Mouse (Mus musculus): ENCODE measurements around the gene Dhtkd1.
"Not testable (repeated sequence)": the region's sequence is repeated elsewhere in the genome, so short reads cannot be mapped to it uniquely, and the experiment has no call there.

Gene Dhtkd1

DNA sequence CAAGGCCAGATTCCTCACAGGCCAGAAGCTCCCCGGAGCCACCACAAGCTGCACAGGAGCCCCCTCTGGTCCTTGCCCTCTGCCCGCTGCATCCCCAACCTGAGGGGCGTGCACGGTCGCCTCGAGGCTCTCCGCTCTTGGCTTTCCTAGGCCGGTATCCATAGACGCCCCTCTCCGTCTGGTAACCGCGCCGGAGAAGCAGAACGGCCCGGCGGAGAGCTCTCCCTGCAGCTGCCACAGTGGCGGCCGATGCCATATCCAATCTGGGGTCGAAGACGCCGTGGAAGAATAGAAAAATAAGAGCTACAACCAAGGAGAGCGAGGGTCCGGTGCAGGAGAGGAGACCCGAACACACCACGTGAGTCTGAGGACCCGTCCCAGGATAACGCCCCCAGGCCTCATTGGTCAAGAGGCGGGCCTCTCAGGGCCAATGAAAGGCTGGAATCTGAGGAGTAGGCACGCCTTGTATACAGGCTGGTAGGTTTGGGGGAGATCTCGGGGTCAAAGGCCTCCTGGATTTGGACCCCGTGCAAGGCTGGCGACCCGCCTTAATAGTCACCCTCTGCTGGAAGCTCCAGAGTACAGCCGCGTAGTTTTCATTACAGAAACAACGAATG is at the start of gene Dhtkd1:
Gene Dhtkd1 (minus strand): TSS at position 377 of the 617 bp plus-strand sequence.
- peak; percentile 76 to 79 for DNase-seq (ENCODE audit: low spot score in 2 of 2)

GRCm38 (mm10) chr2:5977532-5977931 is 34.9 kb upstream of the Dhtkd1 start:
- DNase-seq (ENCODE audit: low spot score in 2 of 2): no peak

GRCm38 (mm10) chr2:5970629-5971028 is 28.0 kb upstream of the Dhtkd1 start:
- DNase-seq (ENCODE audit: low spot score in 2 of 2): not testable (repeated sequence)

- no peak for DNase-seq (ENCODE audit: low spot score in 2 of 2)
Observed at GRCm38 (mm10) chr2:5965972-5966371, 23.4 kb upstream of the Dhtkd1 start.

- not testable (repeated sequence) for DNase-seq (ENCODE audit: low spot score in 2 of 2)
Observed at GRCm38 (mm10) chr2:5963729-5964128, 21.1 kb upstream of the Dhtkd1 start.

DNA sequence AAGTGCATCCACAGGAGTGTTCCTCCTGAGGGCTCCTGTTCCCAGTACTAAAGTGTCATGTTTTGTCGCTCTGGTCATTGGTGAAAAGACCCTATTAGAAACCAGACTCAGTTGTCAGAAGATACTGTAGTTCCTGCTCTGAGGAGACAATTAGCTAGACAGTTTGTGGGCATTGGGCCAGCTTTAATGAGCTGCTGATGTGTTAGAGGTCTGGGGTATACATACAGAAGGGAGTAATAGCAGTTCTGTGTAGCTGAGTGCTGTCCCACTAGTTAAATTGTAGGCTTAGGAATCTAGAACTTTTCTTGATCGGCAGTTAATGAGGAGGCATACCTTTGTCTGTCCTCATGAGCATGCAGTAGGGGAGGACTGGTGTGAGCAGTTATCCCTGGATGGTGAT is 19.7 kb upstream of the Dhtkd1 start:
- DNase-seq (ENCODE audit: low spot score in 2 of 2): no peak

GRCm38 (mm10) chr2:5957705-5958104 is 15.1 kb upstream of the Dhtkd1 start:
- no peak for DNase-seq (ENCODE audit: low spot score in 2 of 2)

DNA sequence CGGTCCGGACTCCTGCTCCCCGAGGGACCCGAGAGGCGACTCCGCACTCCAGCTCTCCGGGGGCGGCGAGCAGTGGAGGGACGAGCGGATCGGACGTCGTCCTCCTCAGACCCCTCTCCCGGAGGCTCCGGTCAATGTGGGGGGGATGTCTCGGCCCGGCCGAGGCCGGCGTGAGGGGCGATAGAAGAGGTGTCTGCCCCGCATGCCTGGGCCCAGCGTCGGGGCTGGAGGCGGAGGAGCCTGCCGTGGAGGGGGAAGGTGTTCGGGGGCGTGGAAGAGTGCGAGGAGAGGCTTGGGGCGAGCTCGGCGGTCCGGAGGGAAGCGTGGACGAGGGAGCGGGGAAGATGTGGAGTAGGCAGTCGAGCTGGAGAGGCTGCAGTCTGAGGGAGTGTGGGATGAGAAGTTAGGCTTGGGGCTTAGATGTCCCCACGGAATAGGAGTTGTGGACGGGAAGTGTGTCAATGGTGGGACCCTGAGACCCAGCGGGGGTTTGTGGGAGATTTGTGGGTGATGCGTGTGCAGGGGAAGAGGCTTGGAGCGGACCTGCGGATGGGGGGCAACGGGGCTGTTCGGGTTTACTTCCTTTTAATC is 9.1 kb upstream of the Dhtkd1 start:
- DNase-seq (ENCODE audit: low spot score in 2 of 2): peak in 1 of 2 experiments; percentile 42

DNA sequence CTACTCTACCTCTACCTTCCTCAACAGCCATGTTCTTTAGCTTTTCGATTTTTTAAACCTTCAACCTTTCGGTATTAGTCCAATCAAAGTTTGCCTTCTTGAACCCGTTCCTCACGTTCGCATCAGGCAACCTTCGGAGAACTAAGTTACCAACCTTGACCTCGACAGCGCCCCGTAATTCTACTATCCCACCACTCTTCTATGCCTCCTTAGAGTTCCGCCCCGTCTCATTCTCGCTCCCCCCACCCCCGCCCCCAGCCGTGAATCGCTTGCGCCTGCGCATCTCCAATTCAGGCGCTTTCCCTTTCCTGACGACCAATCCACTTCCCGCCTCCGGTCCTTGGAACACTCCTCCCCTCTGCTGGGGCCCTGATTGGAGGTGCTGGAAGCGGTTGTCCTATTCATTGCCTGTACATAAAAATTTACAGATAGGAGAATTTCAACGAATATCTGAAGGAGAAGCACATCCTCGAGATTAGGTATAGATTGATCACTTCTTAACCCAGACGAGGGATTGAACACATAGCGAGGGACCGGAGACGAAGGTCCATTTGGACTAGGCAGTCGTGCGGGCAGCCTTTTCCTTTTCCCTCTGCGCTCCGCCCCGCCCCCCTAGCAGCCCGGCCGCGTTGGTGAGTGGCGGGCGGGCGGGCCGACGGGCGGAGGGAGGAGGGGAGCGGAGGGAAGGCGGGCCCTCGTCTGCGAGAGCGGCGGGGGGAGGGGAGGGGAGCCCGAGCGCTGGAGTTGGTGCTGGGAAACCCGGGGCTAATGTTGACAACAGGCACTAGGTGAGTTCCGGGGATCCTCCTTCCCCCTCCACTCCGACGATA is 8.4 kb upstream of the Dhtkd1 start, which contains the start of gene Upf2:
Gene Upf2 (plus strand): TSS at position 704 of the 830 bp plus-strand sequence.
- peak; percentile 90 to 93 for DNase-seq (ENCODE audit: low spot score in 2 of 2)

GRCm38 (mm10) chr2:5950305-5950704 is 7.7 kb upstream of the Dhtkd1 start:
- DNase-seq (ENCODE audit: low spot score in 2 of 2): no peak

DNA sequence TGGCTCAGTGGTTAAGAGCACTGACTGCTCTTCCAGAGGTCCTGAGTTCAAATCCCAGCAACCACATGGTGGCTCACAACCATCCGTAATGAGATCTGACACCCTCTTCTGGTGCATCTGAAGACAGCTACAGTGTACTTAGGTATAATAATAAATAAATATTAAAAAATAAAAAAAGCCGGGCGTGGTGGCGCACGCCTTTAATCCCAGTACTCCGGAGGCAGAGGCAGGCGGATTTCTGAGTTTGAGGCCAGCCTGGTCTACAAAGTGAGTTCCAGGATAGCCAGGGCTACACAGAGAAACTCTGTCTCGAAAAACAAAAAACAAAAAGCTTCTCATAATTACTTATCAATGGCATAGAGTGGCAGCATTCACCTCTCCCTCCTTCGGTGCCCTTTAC is 7.2 kb upstream of the Dhtkd1 start:
- not testable (repeated sequence) for DNase-seq (ENCODE audit: low spot score in 2 of 2)

DNA sequence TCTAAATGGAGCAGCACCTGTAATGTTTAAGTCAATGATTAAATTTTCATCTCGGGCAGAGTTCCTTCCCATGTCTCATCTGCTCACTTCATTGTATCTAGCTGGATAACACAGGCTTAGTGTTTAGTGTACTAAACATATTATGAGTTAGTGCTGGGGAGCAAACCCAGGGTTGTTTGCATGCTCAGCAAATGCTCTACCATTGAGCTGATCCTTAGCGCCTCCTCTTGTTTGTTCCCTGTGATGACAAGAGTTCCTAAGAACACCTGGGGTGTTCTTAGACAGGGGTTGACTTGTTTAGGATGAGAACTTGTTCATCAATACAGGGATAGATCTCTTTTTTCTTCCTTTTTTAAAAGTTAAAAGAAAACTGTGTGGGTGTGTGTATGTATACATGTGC is 6.4 kb upstream of the Dhtkd1 start:
- no peak for DNase-seq (ENCODE audit: low spot score in 2 of 2)

DNA sequence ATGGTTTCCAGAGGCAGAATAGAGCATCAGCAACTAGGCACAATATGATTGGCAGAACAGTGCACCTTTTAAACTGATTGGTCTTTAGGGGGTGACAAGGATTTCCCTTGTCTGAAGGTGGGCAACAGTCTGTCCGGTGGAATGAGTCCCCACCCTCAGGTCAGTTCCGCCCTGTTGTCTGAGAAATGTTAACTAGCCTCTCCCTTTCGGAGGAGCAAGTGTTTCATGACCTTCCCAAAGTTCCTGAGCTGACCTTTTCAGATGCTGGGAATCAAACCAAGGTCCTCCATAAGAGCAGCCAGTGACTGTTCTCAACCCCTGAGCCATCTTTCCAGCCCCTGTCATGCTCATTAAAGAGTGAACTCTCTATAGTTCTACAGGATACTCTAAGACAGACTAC is 4.3 kb upstream of the Dhtkd1 start:
- DNase-seq (ENCODE audit: low spot score in 2 of 2): no peak

DNA sequence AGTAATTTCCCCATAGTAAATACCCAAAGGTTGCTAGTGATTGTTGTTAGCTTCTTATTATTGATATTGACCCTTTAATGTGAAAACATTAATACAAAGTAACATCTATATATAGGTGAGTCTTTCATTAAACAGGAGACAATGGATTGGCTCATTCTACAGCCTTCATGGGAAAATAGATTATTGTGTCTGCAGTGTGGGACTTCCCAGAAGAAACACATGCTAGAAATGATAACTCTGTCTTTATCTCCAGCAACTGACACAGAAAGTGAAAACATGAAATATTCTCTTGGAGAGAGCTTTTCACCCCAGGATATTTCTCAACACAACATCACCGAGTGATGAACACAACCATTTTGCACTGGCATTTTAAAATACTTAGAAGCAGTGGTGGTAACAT is 3.0 kb upstream of the Dhtkd1 start:
- DNase-seq (ENCODE audit: low spot score in 2 of 2): no peak

DNA sequence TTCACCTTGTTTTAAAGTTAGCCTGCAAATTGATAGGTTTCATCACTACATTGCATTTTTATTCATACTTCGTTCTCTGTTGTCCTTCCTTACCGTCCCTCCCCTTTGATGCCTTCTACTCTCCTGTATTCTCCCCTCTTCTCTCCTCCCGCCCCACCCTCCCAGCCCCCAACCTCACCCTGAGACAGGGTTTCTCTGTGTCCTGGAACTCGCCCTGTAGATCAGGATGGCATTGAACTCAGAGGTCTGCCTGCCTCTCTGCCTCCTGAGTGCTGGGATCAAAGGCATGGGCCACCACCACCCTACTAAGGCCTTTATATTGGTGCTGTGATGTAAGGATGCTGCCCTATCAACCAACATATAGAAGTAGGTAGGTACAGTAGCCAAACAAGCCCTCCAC is 479 bp upstream of the Dhtkd1 start:
- no peak for DNase-seq (ENCODE audit: low spot score in 2 of 2)

- no peak for DNase-seq (ENCODE audit: low spot score in 2 of 2)
Observed at GRCm38 (mm10) chr2:5941861-5942415, 654 bp downstream of the Dhtkd1 start.

GRCm38 (mm10) chr2:5940936-5941335 is 1.7 kb downstream of the Dhtkd1 start:
- no peak for DNase-seq (ENCODE audit: low spot score in 2 of 2)

DNA sequence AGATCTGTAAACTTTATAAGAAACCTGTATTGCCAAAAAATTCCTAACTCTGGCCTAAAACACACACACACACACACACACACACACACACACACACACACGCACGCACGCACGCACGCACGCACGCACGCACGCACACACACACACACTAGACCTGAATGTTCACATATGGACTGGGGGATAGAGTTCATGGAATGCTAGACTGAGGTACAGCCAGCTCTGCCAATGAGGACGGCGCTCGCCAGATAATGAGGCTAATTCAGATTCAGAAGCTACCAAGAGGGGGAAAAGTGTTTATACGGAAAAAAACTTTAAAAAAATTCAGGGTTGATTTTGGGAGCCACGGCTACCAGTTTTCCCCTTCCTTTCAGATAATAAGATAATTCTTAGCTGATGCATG is 2.7 kb downstream of the Dhtkd1 start:
- no peak for DNase-seq (ENCODE audit: low spot score in 2 of 2)

DNA sequence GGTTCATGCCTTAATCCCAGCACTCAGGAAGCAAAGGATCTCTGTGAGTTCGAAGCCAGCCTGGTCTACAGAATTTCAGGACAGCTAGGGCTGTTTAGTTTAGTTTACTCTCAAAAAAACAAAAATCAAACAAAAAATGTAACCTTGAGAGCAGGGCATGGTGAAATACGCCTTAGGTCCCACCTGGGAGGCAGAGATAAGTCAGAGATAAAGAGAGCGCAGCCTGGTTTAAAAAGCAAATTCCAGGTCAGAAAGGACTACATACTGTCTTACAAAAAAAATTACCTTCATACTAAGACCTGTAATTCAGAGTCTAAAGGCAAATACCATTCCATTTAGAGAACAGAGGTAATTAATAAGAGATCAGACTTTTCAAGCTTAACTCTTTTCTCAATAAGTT is 3.3 kb downstream of the Dhtkd1 start:
- DNase-seq (ENCODE audit: low spot score in 2 of 2): no peak

DNA sequence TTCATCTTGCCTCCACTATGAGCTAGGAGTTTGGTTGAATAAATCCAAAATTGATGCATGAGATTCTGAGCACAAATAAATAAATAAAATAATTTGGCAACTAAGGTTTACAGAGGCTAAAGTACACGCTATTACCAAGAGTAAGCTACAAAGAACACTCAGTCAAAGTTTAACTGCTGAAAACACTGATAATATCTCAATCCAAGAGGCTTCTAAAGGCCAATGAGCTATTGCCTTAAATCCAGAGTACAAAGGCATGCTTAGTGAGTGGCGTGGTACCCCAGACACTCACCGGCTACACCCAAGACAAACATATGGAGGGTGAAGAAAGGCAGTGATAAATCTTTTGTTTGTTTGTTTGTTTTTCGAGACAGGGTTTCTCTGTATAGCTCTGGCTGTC is 6.0 kb downstream of the Dhtkd1 start:
- no peak for DNase-seq (ENCODE audit: low spot score in 2 of 2)

DNA sequence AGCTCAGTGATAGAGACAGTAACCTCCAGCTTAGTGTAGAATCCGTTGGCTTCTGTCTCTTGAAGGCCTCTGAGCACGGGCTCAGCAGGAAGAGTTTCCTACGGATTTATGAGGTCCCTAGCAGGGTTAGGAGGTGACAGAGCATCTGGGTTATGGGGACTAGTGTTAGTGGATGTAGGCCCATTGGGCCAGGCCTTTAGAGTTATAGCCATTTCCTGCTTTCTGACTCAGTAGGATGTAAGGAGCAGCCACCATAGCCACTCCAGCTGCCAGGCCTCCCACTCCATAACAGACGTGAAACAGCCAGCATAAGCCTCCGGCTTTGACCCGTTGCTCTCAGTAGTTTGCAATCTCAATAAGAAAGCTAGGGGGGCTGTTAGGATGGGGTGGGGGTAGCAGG is 6.5 kb downstream of the Dhtkd1 start:
- no peak for DNase-seq (ENCODE audit: low spot score in 2 of 2)

GRCm38 (mm10) chr2:5934936-5935335 is 7.7 kb downstream of the Dhtkd1 start:
- DNase-seq (ENCODE audit: low spot score in 2 of 2): no peak

DNA sequence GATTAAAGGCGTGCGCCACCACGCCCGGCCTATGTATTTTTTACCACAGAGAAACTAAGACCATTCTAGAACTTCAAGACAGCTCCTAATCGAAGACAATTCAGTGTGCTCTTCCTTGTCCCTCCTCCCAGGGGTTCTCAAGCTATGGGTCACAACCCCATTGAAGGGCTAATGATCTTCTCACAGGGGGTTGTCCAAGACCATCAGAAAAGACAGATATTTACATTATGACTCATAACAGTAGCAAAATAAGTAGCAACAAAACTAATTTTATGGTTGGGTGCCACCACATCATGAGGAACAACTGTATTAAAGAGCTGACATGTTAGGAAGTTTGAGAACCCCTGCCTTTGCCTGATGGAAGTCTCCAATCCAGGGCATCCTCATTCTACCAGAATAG is 10.7 kb downstream of the Dhtkd1 start:
- DNase-seq (ENCODE audit: low spot score in 2 of 2): no peak

All from right cerebral cortex, adult 2 months (tissue).